In genomic region chr6:97211981-97212380, GRCm38 (mm10) we compare ENCODE assay signal across 8 mouse cellular contexts. TPM values are rescaled to one million over a fixed set of nuclear protein-coding genes. Genes with fewer than 3 reads are reported as not detected.
DNase-seq lines count a peak whose midpoint lies in the region; ATAC-seq and TF ChIP-seq lines count a peak whose summit lies in the region.

No protein-coding gene starts in this region.

- no peaks in the 10 kb centered on the region for H3K27me3 ChIP-seq in MEL (ENCODE audit: control insufficient read depth in 1 of 2, insufficient read depth in 2 of 2, low read length in 2 of 2)
- H3K27me3 ChIP-seq in forebrain, embryonic 15.5 days = no peaks in the 10 kb centered on the region

- no peak for TF ChIP-seq POLR2A in MEL (IDR thresholded peaks at IDR 0.05; ENCODE audit: control insufficient read depth in 1 of 2, insufficient read depth in 1 of 2, low read depth in 1 of 2, low read length in 2 of 2, poor library complexity in 1 of 2)

- no peak for TF ChIP-seq RAD21 in MEL (IDR thresholded peaks at IDR 0.05; ENCODE audit: low read depth, low read length)

- TF ChIP-seq CTCF in MEL (IDR thresholded peaks at IDR 0.05 in 2 of 3, conservative IDR thresholded peaks at IDR 0.05 in 1 of 3; ENCODE audit: control insufficient read depth in 1 of 3, insufficient read depth in 1 of 3, low read depth in 2 of 3, low read length in 3 of 3, poor library complexity in 1 of 3, severe bottlenecking in 1 of 3) = no peak

- H3K79me2 ChIP-seq in MEL (ENCODE audit: control insufficient read depth, insufficient read depth, low read length, poor library complexity) = peaks cover 37% of the 10 kb centered on the region

- no peaks in the 10 kb centered on the region for H3K9me3 ChIP-seq in MEL (replicated peaks; ENCODE audit: insufficient read depth, low read length)
- H3K9me3 ChIP-seq in forebrain, embryonic 15.5 days = no peaks in the 10 kb centered on the region

- peak; percentile 82 for DNase-seq in MEL (ENCODE audit: low read depth, low spot score)
- peak; percentile 33 for DNase-seq in heart, postnatal 4 days
- peak; percentile 36 to 38 for DNase-seq in layer of hippocampus, postnatal 10 days (ENCODE audit: low spot score in 2 of 2)
- peak; percentile 56 for DNase-seq in lung, postnatal 25 days (ENCODE audit: low spot score)
- peak; percentile 87 for DNase-seq in skeletal muscle tissue, adult 2 months (ENCODE audit: low read depth, low spot score)
- DNase-seq in embryo, embryonic 9.5 days (ENCODE audit: extremely low spot score) = no peak

- 53% methylated on average over 12 of the region's 12 CpGs for WGBS in forebrain, embryonic 15.5 days

- peaks cover 0 to 44% of the 10 kb centered on the region in 2 experiments for H3K36me3 ChIP-seq in MEL (ENCODE audit: control insufficient read depth in 1 of 2, insufficient read depth in 2 of 2, low read length in 2 of 2)
- H3K36me3 ChIP-seq in forebrain, embryonic 15.5 days = no peaks in the 10 kb centered on the region

- H3K27ac ChIP-seq in MEL (ENCODE audit: control insufficient read depth, low read depth, low read length) = peak overlapping the region; percentile 64
- H3K27ac ChIP-seq in brown adipose tissue, adult 24 weeks (replicated peaks; ENCODE audit: low read depth, low read length) = peak overlapping the region; percentile 70
- H3K27ac ChIP-seq in forebrain, embryonic 15.5 days (replicated peaks) = no peak overlapping the region

- H3K4me2 ChIP-seq in forebrain, embryonic 15.5 days (replicated peaks) = peak overlapping the region; percentile 60

- H3K4me1 ChIP-seq in MEL (ENCODE audit: control insufficient read depth in 1 of 2, insufficient read depth in 2 of 2, low read length in 2 of 2) = peaks cover 23 to 30% of the 10 kb centered on the region in 2 experiments
- peaks cover 13% of the 10 kb centered on the region for H3K4me1 ChIP-seq in brown adipose tissue, adult 24 weeks (ENCODE audit: control insufficient read depth, insufficient read depth, insufficient read length, low read length)
- peaks cover 40% of the 10 kb centered on the region for H3K4me1 ChIP-seq in forebrain, embryonic 15.5 days

- no peak for TF ChIP-seq EP300 in MEL (IDR thresholded peaks at IDR 0.05; ENCODE audit: low read depth in 1 of 2, low read length in 2 of 2)

- peak overlapping the region; percentile 84 to 93 for H3K4me3 ChIP-seq in MEL (ENCODE audit: control insufficient read depth in 1 of 2, insufficient read depth in 1 of 2, low read depth in 2 of 2, low read length in 2 of 2)
- H3K4me3 ChIP-seq in brown adipose tissue, adult 24 weeks (ENCODE audit: insufficient read depth, low read depth, low read length) = peak overlapping the region; percentile 81
- H3K4me3 ChIP-seq in forebrain, embryonic 15.5 days = peak overlapping the region; percentile 73

- no peak for ATAC-seq in forebrain, embryonic 15.5 days (replicated peaks)

- H3K9ac ChIP-seq in MEL (ENCODE audit: control insufficient read depth, low read depth, low read length, poor library complexity, severe bottlenecking) = peak overlapping the region; percentile 94
- peak overlapping the region; percentile 75 for H3K9ac ChIP-seq in forebrain, embryonic 15.5 days (replicated peaks)

TF ChIP-seq in MEL, 35 proteins besides CTCF, POLR2A, EP300 and RAD21:
- no peak for TF ChIP-seq KAT2A (conservative IDR thresholded peaks at IDR 0.05; ENCODE audit: low read depth, low read length)
- TF ChIP-seq MXI1 (IDR thresholded peaks at IDR 0.05; ENCODE audit: low read depth, low read length) = peak; percentile 86
- TF ChIP-seq MAX (IDR thresholded peaks at IDR 0.05; ENCODE audit: low read length) = peak; percentile 84
- no peak for TF ChIP-seq RCOR1 (IDR thresholded peaks at IDR 0.05; ENCODE audit: low read depth, low read length)
- TF ChIP-seq MYC (IDR thresholded peaks at IDR 0.05; ENCODE audit: low read depth, low read length) = peak; percentile 88; the same call in 1 of the 2 replicates
- TF ChIP-seq SIN3A (IDR thresholded peaks at IDR 0.05; ENCODE audit: low read length) = peak; percentile 72
- TF ChIP-seq NELFE (IDR thresholded peaks at IDR 0.05; ENCODE audit: low read depth, low read length) = 0 out of 2 replicates have a peak, but pooled peaks have one; percentile 22
- TF ChIP-seq POLR2AphosphoS2 (IDR thresholded peaks at IDR 0.05; ENCODE audit: low read length) = no peak
- TF ChIP-seq CHD1 (IDR thresholded peaks at IDR 0.05; ENCODE audit: low read depth, low read length) = no peak
- no peak for TF ChIP-seq MYB (IDR thresholded peaks at IDR 0.05; ENCODE audit: low read depth, low read length)
- TF ChIP-seq USF1 (IDR thresholded peaks at IDR 0.05; ENCODE audit: low read depth, low read length) = 0 out of 2 replicates have a peak, but pooled peaks have one; percentile 8
- TF ChIP-seq ETS1 (IDR thresholded peaks at IDR 0.05; ENCODE audit: low read depth, low read length) = no peak
- TF ChIP-seq ZMIZ1 (IDR thresholded peaks at IDR 0.05; ENCODE audit: low read depth, low read length) = no peak
- TF ChIP-seq ZKSCAN1 (IDR thresholded peaks at IDR 0.05; ENCODE audit: low read depth, low read length) = no peak
- TF ChIP-seq JUND (IDR thresholded peaks at IDR 0.05; ENCODE audit: low read depth, low read length) = no peak
- TF ChIP-seq NRF1 (IDR thresholded peaks at IDR 0.05; ENCODE audit: insufficient read depth, low read depth, low read length, poor library complexity, severe bottlenecking) = no peak
- no peak for TF ChIP-seq TAL1 (IDR thresholded peaks at IDR 0.05; ENCODE audit: low read length)
TF ChIP-seq in MEL: peak in this region for 6.

RNA-seq across cellular contexts. Expression of gene Arl6ip5, which starts 1.5 kb away (rescaled TPM):
- 38.2 and 39.4 TPM in 2 replicates for total RNA-seq in MEL (2012; rRNA removed)
- 100 to 1,000 TPM in 1 of 2 experiments, not detected in 1; 113 TPM for polyA plus RNA-seq in MEL (2012; ENCODE audit: insufficient read depth in 1 of 2, insufficient read length in 2 of 2, low read depth in 1 of 2, low replicate concordance in 2 of 2, missing spikeins in 1 of 2)
- polyA plus RNA-seq in brown adipose tissue, adult 24 weeks (2012; ENCODE audit: insufficient read depth, insufficient read length, missing spikeins) = 45.7 and 56.8 TPM in 2 replicates
- polyA plus RNA-seq in forebrain, embryonic 15.5 days (2015; fragmentation: Nextera tagmentation; extraction: Ambion mirVana) = 111 and 114 TPM in 2 replicates
- total RNA-seq in heart, postnatal 4 days (2021) = 10 to 100 TPM; 94.2 to 95.1 TPM
- 100 to 1,000 TPM; 128 to 152 TPM for total RNA-seq in layer of hippocampus, postnatal 10 days (2021)

RNA-seq across cellular contexts. Expression of gene Uba3, which starts 6.5 kb away (rescaled TPM):
- total RNA-seq in MEL (2012; rRNA removed) = 37.1 and 43.8 TPM in 2 replicates
- polyA plus RNA-seq in MEL (2012; ENCODE audit: insufficient read depth in 1 of 2, insufficient read length in 2 of 2, low read depth in 1 of 2, low replicate concordance in 2 of 2, missing spikeins in 1 of 2) = 10 to 100 TPM in 1 of 2 experiments, not detected in 1; 38.1 TPM
- polyA plus RNA-seq in brown adipose tissue, adult 24 weeks (2012; ENCODE audit: insufficient read depth, insufficient read length, missing spikeins) = 79.5 and 89.8 TPM in 2 replicates
- 98.7 and 102 TPM in 2 replicates for polyA plus RNA-seq in forebrain, embryonic 15.5 days (2015; fragmentation: Nextera tagmentation; extraction: Ambion mirVana)
- total RNA-seq in heart, postnatal 4 days (2021) = 10 to 100 TPM; 80.9 to 86.9 TPM
- 10 to 100 TPM; 65.5 to 68.5 TPM for total RNA-seq in layer of hippocampus, postnatal 10 days (2021)

RNA-seq across cellular contexts. Expression of gene Tmf1, which starts 33.1 kb away (rescaled TPM):
- 19.2 and 21.9 TPM in 2 replicates for total RNA-seq in MEL (2012; rRNA removed)
- 10 to 100 TPM in 1 of 2 experiments, not detected in 1; 13.5 TPM for polyA plus RNA-seq in MEL (2012; ENCODE audit: insufficient read depth in 1 of 2, insufficient read length in 2 of 2, low read depth in 1 of 2, low replicate concordance in 2 of 2, missing spikeins in 1 of 2)
- 16.7 and 30.3 TPM in 2 replicates for polyA plus RNA-seq in brown adipose tissue, adult 24 weeks (2012; ENCODE audit: insufficient read depth, insufficient read length, missing spikeins)
- polyA plus RNA-seq in forebrain, embryonic 15.5 days (2015; fragmentation: Nextera tagmentation; extraction: Ambion mirVana) = 36.4 and 37.4 TPM in 2 replicates
- total RNA-seq in heart, postnatal 4 days (2021) = 10 to 100 TPM; 34.1 to 35.3 TPM
- 10 to 100 TPM; 52.0 to 56.3 TPM for total RNA-seq in layer of hippocampus, postnatal 10 days (2021)

RNA-seq across cellular contexts. Expression of gene Lmod3, which starts 40.6 kb away (rescaled TPM):
- total RNA-seq in MEL (2012; rRNA removed) = not detected in 2 replicates
- polyA plus RNA-seq in MEL (2012; ENCODE audit: insufficient read depth in 1 of 2, insufficient read length in 2 of 2, low read depth in 1 of 2, low replicate concordance in 2 of 2, missing spikeins in 1 of 2) = not detected
- polyA plus RNA-seq in brown adipose tissue, adult 24 weeks (2012; ENCODE audit: insufficient read depth, insufficient read length, missing spikeins) = 1.9 and 4.4 TPM in 2 replicates
- 0.08 TPM in 2 replicates for polyA plus RNA-seq in forebrain, embryonic 15.5 days (2015; fragmentation: Nextera tagmentation; extraction: Ambion mirVana)
- 10 to 100 TPM; 47.8 to 48.0 TPM for total RNA-seq in heart, postnatal 4 days (2021)
- total RNA-seq in layer of hippocampus, postnatal 10 days (2021) = under 1 TPM in 1 of 2 experiments, not detected in 1; 0.16 TPM
